Mouse (Mus musculus) ES-E14 (cell line): Measurements from ENCODE around the gene Nid2. TPM values are rescaled to one million over a fixed set of nuclear protein-coding genes. Genes with fewer than 3 reads are reported as not detected.

ENCODE experiments used
- DNase-seq: peaks from one replicate; pipeline ENCODE4 v3.0.0-alpha.2; 2013; ENCODE audit warnings: low read depth, low spot score
- H3K27ac ChIP-seq: 2 replicates; pipeline ENCODE4 v1.5.1; 2012; ENCODE audit warnings: low read depth, mild to moderate bottlenecking, low read length, moderate library complexity, mixed read lengths; ENCODE audit not compliant: poor library complexity, insufficient read depth, severe bottlenecking
- H3K36me3 ChIP-seq: 2 replicates; pipeline ENCODE4 v1.6.1; 2012; ENCODE audit warnings: mild to moderate bottlenecking, low read length, moderate library complexity, mixed read lengths; ENCODE audit not compliant: control insufficient read depth, poor library complexity, insufficient read depth, severe bottlenecking
- H3K4me1 ChIP-seq, 2 experiments: fragments of 150-350 bp in 1 of 2; sonication (generic) in 1 of 2; 2 replicates each; pipeline ENCODE4 v1.6.1; 2012; ENCODE audit warnings: low read length in 2 of 2, mild to moderate bottlenecking in 1 of 2, mixed read lengths in 1 of 2; ENCODE audit not compliant: control insufficient read depth in 2 of 2, insufficient read depth in 2 of 2, poor library complexity in 1 of 2
- H3K4me3 ChIP-seq, 2 experiments: fragments of 150-350 bp in 1 of 2; sonication (generic) in 1 of 2; 2 replicates each; pipeline ENCODE4 v1.5.1; 2012; ENCODE audit warnings: low read length in 2 of 2, low read depth in 1 of 2, mild to moderate bottlenecking in 1 of 2, mixed read lengths in 1 of 2; ENCODE audit not compliant: insufficient read depth in 1 of 2, poor library complexity in 1 of 2, severe bottlenecking in 1 of 2
- H3K9ac ChIP-seq: 2 replicates; pipeline ENCODE4 v1.6.1; 2012; ENCODE audit warnings: low read depth, mild to moderate bottlenecking, low read length, mixed read lengths; ENCODE audit not compliant: poor library complexity, insufficient read depth, severe bottlenecking
- H3K9me3 ChIP-seq: fragments of 150-350 bp; sonication (generic); 2 replicates; pipeline ENCODE4 v1.6.1; 2012; ENCODE audit warnings: low read depth, mild to moderate bottlenecking, low read length; ENCODE audit not compliant: control insufficient read depth, insufficient read depth
- CHD2 ChIP-seq: IDR thresholded peaks from 2 replicates; pipeline ENCODE4 v1.6.1; 2014; ENCODE audit warnings: mild to moderate bottlenecking, low read depth, low read length, inconsistent platforms
- HCFC1 ChIP-seq: IDR thresholded peaks from 2 replicates; pipeline ENCODE4 v1.6.1; 2012; ENCODE audit warnings: low read length, inconsistent platforms, borderline replicate concordance; ENCODE audit not compliant: insufficient read depth
- MAFK ChIP-seq: IDR thresholded peaks from 2 replicates; pipeline ENCODE4 v1.6.1; 2014; ENCODE audit warnings: mild to moderate bottlenecking, low read depth, low read length, inconsistent platforms; ENCODE audit not compliant: insufficient read depth
- ZC3H11A ChIP-seq: IDR thresholded peaks from 2 replicates; pipeline ENCODE4 v1.6.1; 2012; ENCODE audit warnings: low read depth, mild to moderate bottlenecking, inconsistent platforms, low read length, borderline replicate concordance
- ZNF384 ChIP-seq: IDR thresholded peaks from 2 replicates; pipeline ENCODE4 v1.6.1; 2012; ENCODE audit warnings: low read depth, low read length, inconsistent platforms
- in situ Hi-C, 2 experiments: fragments of 600-800 bp; cut with MboI; formaldehyde crosslinking; loops; one replicate each; pipeline ENCODE4 v1.15.1; 2025; ENCODE audit warnings: low sequenced_read_pairs in 2 of 2, inconsistent platforms in 1 of 2; ENCODE audit not compliant: unreplicated experiment in 2 of 2
- total RNA-seq: library from RNA; depleted of rRNA; stranded (reverse); fragments of 300-350 nt; gene quantifications from 2 replicates; pipeline ENCODE4 v1.2.3, GENCODE M21; 2012

The Nid2 gene
- total RNA-seq, 1 experiment, result 399 TPM

DNA sequence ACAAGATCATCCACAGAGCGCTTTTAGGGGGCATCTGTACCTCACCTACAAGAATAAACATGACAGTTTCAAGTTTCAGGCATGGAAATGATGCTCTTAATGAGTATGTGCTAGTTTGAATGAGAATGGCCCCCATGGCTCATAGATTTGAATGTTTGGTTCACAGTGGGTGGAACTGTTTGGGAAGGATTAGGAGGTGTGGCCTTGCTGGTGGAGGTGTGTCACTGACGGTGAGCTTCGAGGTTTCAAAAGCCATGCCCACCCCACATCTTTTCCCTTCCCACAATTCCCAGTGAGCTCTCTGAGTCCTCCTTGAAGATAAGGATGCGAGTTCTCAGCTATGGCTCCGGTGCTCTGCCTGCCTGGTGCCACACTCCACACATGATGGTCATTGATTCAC, 70.6 kb downstream of the Nid2 start:
- H3K4me1 ChIP-seq, result no peaks in the 10 kb centered on the region; a peak in 1 of 4 replicates
- no peak for DNase-seq
- no peaks in the 10 kb centered on the region for H3K9me3 ChIP-seq
- H3K9ac ChIP-seq, result no peak overlapping the region
- TF ChIP-seq ZC3H11A, result no peak
- no peak for TF ChIP-seq HCFC1
- no peak for TF ChIP-seq ZNF384
- no peak for TF ChIP-seq CHD2
- no peak for TF ChIP-seq MAFK
- H3K4me3 ChIP-seq, result no peak overlapping the region
- no peak overlapping the region for H3K27ac ChIP-seq
- in situ Hi-C loops, result no loop called here
- peaks cover 17% of the 10 kb centered on the region for H3K36me3 ChIP-seq

DNA sequence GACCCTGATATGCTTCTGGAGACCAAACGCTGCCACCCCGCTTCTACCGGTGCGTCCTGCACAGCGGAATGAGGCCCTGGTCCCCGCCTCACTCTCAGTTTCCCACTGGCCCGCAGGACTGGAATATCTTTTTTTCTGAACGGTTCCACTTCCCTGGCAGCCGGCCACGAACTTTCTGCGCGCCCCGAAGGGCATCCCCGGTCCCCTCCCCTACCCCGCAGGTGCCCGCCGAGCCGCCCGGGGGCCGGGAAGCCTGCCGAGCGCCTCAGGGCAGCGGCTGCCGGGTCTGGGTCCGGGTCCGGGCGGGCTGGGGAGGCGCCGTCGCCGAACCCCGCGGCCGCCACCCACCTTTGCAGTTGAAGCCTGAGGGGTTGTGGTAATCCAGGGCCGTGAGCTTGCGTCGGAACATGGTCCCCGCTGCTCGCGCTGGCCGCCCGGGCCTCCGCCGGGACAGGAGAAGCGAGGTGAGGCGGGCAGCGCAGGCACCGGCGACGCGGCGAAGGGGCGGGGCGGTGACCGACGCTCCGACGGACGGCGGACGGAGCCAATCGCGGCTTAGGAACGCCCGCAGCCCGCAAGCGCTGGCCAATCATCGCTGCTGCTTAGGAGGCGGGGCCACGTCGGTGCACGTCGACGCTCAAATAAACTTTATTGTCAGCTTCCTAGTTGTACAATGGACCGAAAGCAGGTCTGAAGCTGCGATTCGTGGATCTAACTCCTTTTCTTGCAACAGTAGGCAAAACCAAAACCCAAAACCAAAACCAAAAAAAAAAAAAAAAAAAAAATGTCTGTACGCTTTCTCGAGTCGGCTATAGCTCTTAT, 72.5 kb downstream of the Nid2 start, which contains the start of gene Rtraf:
Gene Rtraf, minus strand, starts transcription at position 504 of the 822 bp plus-strand sequence.
- DNase-seq, result peak; percentile 84
- H3K9ac ChIP-seq, result peak within 1 kb of the TSS; percentile 98
- peak within 1 kb of the TSS; percentile 70; the same call in 1 of the 2 replicates for H3K27ac ChIP-seq
- no peaks in the 10 kb centered on the region; a peak in 1 of 4 replicates for H3K4me1 ChIP-seq
- H3K9me3 ChIP-seq, result no peaks in the 10 kb centered on the region
- in situ Hi-C loops, result no loop called here
- H3K4me3 ChIP-seq, result peak within 1 kb of the TSS; percentile 96 to 99
- peak; percentile 85 for TF ChIP-seq ZNF384
- TF ChIP-seq HCFC1, result peak; percentile 67; the same call in 1 of the 2 replicates
- no peak for TF ChIP-seq ZC3H11A
- peak; percentile 76 for TF ChIP-seq CHD2
- TF ChIP-seq MAFK, result no peak
- H3K36me3 ChIP-seq, result peaks cover 12% of the 10 kb centered on the region

- Histone ChIP-seq H3K36me3 (peaks cover 9% of the 10 kb centered on the region), H3K27ac (no peak overlapping the region), H3K4me3 (no peak overlapping the region), H3K4me1 (no peaks in the 10 kb centered on the region), H3K9ac (no peak overlapping the region), H3K9me3 (no peaks in the 10 kb centered on the region)
- TF ChIP-seq ZC3H11A (no peak), MAFK (no peak), HCFC1 (no peak), ZNF384 (no peak), CHD2 (no peak)
- in situ Hi-C loops, result loop anchor here in 1 of 2 experiments (25.0 kb wide), 2 partner anchors 188 to 437 kb away; partner anchors contain the start of gene Kcnk16
- no peak for DNase-seq
Observed at GRCm38 (mm10) chr14:19825481-19825880, 74.4 kb downstream of the Nid2 start.

DNA sequence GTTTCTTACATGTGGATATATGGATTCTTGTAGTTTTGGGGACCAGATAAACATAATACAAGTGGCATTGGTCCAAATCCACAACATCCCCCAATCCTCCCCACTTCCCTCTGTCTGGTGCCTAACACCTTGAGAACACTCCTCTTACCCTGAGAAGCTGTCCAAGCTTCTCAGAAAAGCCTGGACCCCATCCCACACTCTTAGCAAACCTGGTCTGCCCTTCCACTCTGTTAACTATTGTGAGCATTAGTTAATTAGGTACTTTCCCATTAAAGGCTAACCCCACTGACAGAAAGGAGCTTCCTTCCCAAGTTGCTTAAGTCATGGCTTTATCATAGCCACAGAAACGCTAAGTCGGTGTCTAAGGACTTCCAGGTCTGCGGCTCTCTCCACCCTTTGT, 85.2 kb downstream of the Nid2 start:
- DNase-seq, result no peak
- no peak overlapping the region for H3K27ac ChIP-seq
- H3K4me1 ChIP-seq, result peaks cover 0 to 2% of the 10 kb centered on the region in 2 experiments; a peak in 1 of 4 replicates

More for the DNA sequence above, 85.2 kb downstream of the Nid2 start:
- Histone ChIP-seq H3K9me3 (no peaks in the 10 kb centered on the region), H3K9ac (no peak overlapping the region), H3K36me3 (no peaks in the 10 kb centered on the region), H3K4me3 (no peak overlapping the region)
- no peak for TF ChIP-seq MAFK
- TF ChIP-seq CHD2, result no peak
- no peak for TF ChIP-seq ZC3H11A
- no peak for TF ChIP-seq ZNF384
- no peak for TF ChIP-seq HCFC1
- in situ Hi-C loops, result loop anchor here (5.0 to 25.0 kb wide), 7 partner anchors 49 to 426 kb away; partner anchors contain the start of gene Kcnk16 (in 1 of the 2)
